Comparison of ENCODE assay signal across 8 mouse cellular contexts in genomic region chr9:37347184-37347987, GRCm38 (mm10). TPM values are rescaled to one million over a fixed set of nuclear protein-coding genes. Genes with fewer than 3 reads are reported as not detected.
DNase-seq lines count a peak whose midpoint lies in the region; ATAC-seq and TF ChIP-seq lines count a peak whose summit lies in the region.

No protein-coding gene starts in this region.

- no peaks in the 10 kb centered on the region for H3K27me3 ChIP-seq in thymus, adult 2 months (ENCODE audit: control insufficient read depth, insufficient read depth, low read length)
- H3K27me3 ChIP-seq in hindbrain, embryonic 11.5 days (ENCODE audit: control insufficient read depth, insufficient read depth, low read length) = no peaks in the 10 kb centered on the region
- no peaks in the 10 kb centered on the region for H3K27me3 ChIP-seq in megakaryocyte, embryonic 14.5 days (replicated peaks)
- H3K27me3 ChIP-seq in stomach, embryonic 16.5 days (ENCODE audit: control insufficient read depth, insufficient read depth, low read length) = no peaks in the 10 kb centered on the region

- H3K27ac ChIP-seq in thymus, adult 2 months (ENCODE audit: control insufficient read depth, insufficient read depth, low read length) = peak overlapping the region; percentile 69
- H3K27ac ChIP-seq in hindbrain, embryonic 11.5 days (ENCODE audit: low read depth, low read length) = peak overlapping the region; percentile 85
- H3K27ac ChIP-seq in stomach, embryonic 16.5 days (ENCODE audit: low read length) = peak overlapping the region; percentile 91

- peaks cover 7% of the 10 kb centered on the region; the same call in 1 of the 2 replicates for H3K36me3 ChIP-seq in thymus, adult 2 months (ENCODE audit: control insufficient read depth, insufficient read depth, low read length)
- H3K36me3 ChIP-seq in hindbrain, embryonic 11.5 days (ENCODE audit: control insufficient read depth, insufficient read depth, low read length) = no peaks in the 10 kb centered on the region
- H3K36me3 ChIP-seq in megakaryocyte, embryonic 14.5 days (replicated peaks; ENCODE audit: low read length) = peaks cover 15% of the 10 kb centered on the region
- no peaks in the 10 kb centered on the region for H3K36me3 ChIP-seq in stomach, embryonic 16.5 days (ENCODE audit: control insufficient read depth, insufficient read depth, low read length)

- TF ChIP-seq POLR2A in thymus, adult 2 months (IDR thresholded peaks at IDR 0.05; ENCODE audit: control insufficient read depth, extremely low read depth, insufficient read depth, low read length, poor library complexity) = no peak

- H3K9me3 ChIP-seq in hindbrain, embryonic 11.5 days (ENCODE audit: control insufficient read depth, low read length) = no peaks in the 10 kb centered on the region
- no peaks in the 10 kb centered on the region for H3K9me3 ChIP-seq in megakaryocyte, embryonic 14.5 days
- H3K9me3 ChIP-seq in stomach, embryonic 16.5 days (replicated peaks; ENCODE audit: control insufficient read depth, low read length) = no peaks in the 10 kb centered on the region

- H3K4me3 ChIP-seq in thymus, adult 2 months (ENCODE audit: control insufficient read depth, insufficient read depth, low read length) = peak overlapping the region; percentile 63
- H3K4me3 ChIP-seq in hindbrain, embryonic 11.5 days (ENCODE audit: low read depth, low read length) = peak overlapping the region; percentile 80
- H3K4me3 ChIP-seq in megakaryocyte, embryonic 14.5 days (replicated peaks) = peak overlapping the region; percentile 91
- H3K4me3 ChIP-seq in stomach, embryonic 16.5 days (replicated peaks; ENCODE audit: low read length) = peak overlapping the region; percentile 72

- 14% methylated on average over 12 of the region's 12 CpGs for WGBS in thymus, adult 2 months
- 29% methylated on average over 12 of the region's 12 CpGs for WGBS in hindbrain, embryonic 11.5 days
- WGBS in stomach, embryonic 16.5 days = 16% methylated on average over 12 of the region's 12 CpGs

- ATAC-seq in hindbrain, embryonic 11.5 days (ENCODE audit: low FRiP score) = peak; percentile 46
- ATAC-seq in stomach, embryonic 16.5 days (ENCODE audit: insufficient read depth, low FRiP score) = no peak

- no peak for DNase-seq in thymus, adult 2 months
- no peak for DNase-seq in thymus, postnatal 14 days
- peak; percentile 46 for DNase-seq in embryo, embryonic 9.5 days (ENCODE audit: extremely low spot score)
- no peak for DNase-seq in hindbrain, embryonic 11.5 days (ENCODE audit: low spot score)
- DNase-seq in gastrocnemius, postnatal 14 days = no peak
- no peak for DNase-seq in Muller cell, postnatal 12 days (ENCODE audit: inconsistent ontology term)

- peaks cover 8% of the 10 kb centered on the region for H3K4me1 ChIP-seq in thymus, adult 2 months (replicated peaks; ENCODE audit: control insufficient read depth, insufficient read depth, low read length)
- 0 out of 2 replicates have a peak, but pooled peaks cover 2% of the 10 kb centered on the region for H3K4me1 ChIP-seq in hindbrain, embryonic 11.5 days (replicated peaks; ENCODE audit: control insufficient read depth, insufficient read depth, low read length)
- H3K4me1 ChIP-seq in megakaryocyte, embryonic 14.5 days = peaks cover 17% of the 10 kb centered on the region
- peaks cover 9% of the 10 kb centered on the region; the same call in 1 of the 2 replicates for H3K4me1 ChIP-seq in stomach, embryonic 16.5 days (ENCODE audit: control insufficient read depth, insufficient read depth, low read length)

- TF ChIP-seq CTCF in thymus, adult 2 months (IDR thresholded peaks at IDR 0.05; ENCODE audit: borderline replicate concordance, control insufficient read depth, extremely low read depth, insufficient read depth, low read length, poor library complexity) = no peak

- peak overlapping the region; percentile 84 for H3K9ac ChIP-seq in hindbrain, embryonic 11.5 days (ENCODE audit: low read depth, low read length)
- peak overlapping the region; percentile 90 for H3K9ac ChIP-seq in stomach, embryonic 16.5 days (ENCODE audit: low read length)

- intact Hi-C loops in gastrocnemius, postnatal 14 days (cut with DNase I; ENCODE audit: low total_unique reads) = no loop called here

- peak overlapping the region; percentile 83 for H3K4me2 ChIP-seq in hindbrain, embryonic 11.5 days (replicated peaks; ENCODE audit: low read depth, low read length)
- H3K4me2 ChIP-seq in stomach, embryonic 16.5 days (ENCODE audit: low read depth, low read length) = peak overlapping the region; percentile 97

RNA-seq across cellular contexts. Expression of gene Ccdc15, which starts 0.8 kb away (rescaled TPM):
- 6.2 and 10.7 TPM in 2 replicates for polyA plus RNA-seq in thymus, adult 2 months (2012; rRNA removed)
- 6.8 and 10.2 TPM in 2 replicates for polyA plus RNA-seq in hindbrain, embryonic 11.5 days (2014; fragmentation: Nextera tagmentation; extraction: Ambion mirVana)
- 2.8 TPM in 1 of 2 replicates, not detected in the other for polyA plus RNA-seq in megakaryocyte, embryonic 14.5 days (2012; ENCODE audit: insufficient read depth, low replicate concordance)
- 4.2 and 5.0 TPM in 2 replicates for polyA plus RNA-seq in stomach, embryonic 16.5 days (2015; fragmentation: Nextera tagmentation; extraction: Ambion mirVana)
- 1 to 10 TPM; 1.2 to 1.4 TPM for total RNA-seq in gastrocnemius, postnatal 14 days (2021)

RNA-seq across cellular contexts. Expression of gene Hepacam, which starts 19.8 kb away (rescaled TPM):
- polyA plus RNA-seq in thymus, adult 2 months (2012; rRNA removed) = 0.09 and 0.14 TPM in 2 replicates
- 0.09 TPM in 1 of 2 replicates, not detected in the other for polyA plus RNA-seq in hindbrain, embryonic 11.5 days (2014; fragmentation: Nextera tagmentation; extraction: Ambion mirVana)
- polyA plus RNA-seq in megakaryocyte, embryonic 14.5 days (2012; ENCODE audit: insufficient read depth, low replicate concordance) = not detected in 2 replicates
- 0.19 TPM in 1 of 2 replicates, not detected in the other for polyA plus RNA-seq in stomach, embryonic 16.5 days (2015; fragmentation: Nextera tagmentation; extraction: Ambion mirVana)
- total RNA-seq in gastrocnemius, postnatal 14 days (2021) = 1 to 10 TPM in 1 of 2 experiments, under 1 TPM in 1; 0.11 to 1.3 TPM

RNA-seq across cellular contexts. Expression of gene Robo4, which starts 54.3 kb away (rescaled TPM):
- polyA plus RNA-seq in thymus, adult 2 months (2012; rRNA removed) = 5.5 and 6.6 TPM in 2 replicates
- 5.5 and 6.8 TPM in 2 replicates for polyA plus RNA-seq in hindbrain, embryonic 11.5 days (2014; fragmentation: Nextera tagmentation; extraction: Ambion mirVana)
- not detected in 2 replicates for polyA plus RNA-seq in megakaryocyte, embryonic 14.5 days (2012; ENCODE audit: insufficient read depth, low replicate concordance)
- polyA plus RNA-seq in stomach, embryonic 16.5 days (2015; fragmentation: Nextera tagmentation; extraction: Ambion mirVana) = 12.3 and 13.3 TPM in 2 replicates
- total RNA-seq in gastrocnemius, postnatal 14 days (2021) = 10 to 100 TPM; 16.7 to 23.6 TPM
